Mouse (Mus musculus): ENCODE measurements around the gene Cd6.

Gene Cd6

DNA sequence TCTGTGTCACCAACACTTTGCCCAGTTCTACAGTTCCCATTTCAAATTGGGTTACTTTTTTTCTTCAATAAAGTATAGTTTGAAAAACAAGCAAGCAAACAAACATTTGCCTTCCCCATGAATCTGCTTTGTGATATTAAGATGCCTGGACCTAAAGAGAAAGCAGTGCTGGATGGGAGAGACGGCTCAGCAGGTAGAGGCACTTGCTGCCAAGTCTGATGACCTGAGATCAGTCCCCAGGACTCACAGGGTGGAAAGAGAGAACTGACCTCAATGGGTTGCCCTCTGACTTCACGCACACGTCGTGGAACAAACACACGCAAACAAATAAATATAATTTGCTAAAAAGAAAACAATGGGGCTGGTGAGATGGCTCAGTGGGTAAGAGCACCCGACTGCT lies 28.0 kb downstream of the Cd6 start:
- DNase-seq (ENCODE audit: low read depth, low spot score), result no peak

DNA sequence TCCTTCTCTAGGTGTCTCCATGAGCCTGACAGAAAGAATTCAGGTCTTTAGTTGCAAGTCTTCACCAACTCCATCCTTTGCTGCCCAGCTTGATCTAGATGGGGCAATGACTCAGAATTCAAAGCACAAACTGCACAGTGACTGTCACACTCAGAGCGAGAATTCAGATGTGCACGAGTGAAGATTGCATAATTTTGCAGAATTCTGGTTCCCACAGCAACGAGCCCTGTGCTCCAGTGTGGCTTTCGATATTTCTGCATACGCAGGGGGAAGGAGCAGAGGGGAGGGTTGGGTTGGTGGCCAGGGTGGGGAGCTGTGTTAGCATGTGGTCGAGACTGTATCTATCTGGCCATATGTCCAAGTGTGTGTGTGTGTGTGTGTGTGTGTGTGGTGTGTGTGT lies 28.8 kb downstream of the Cd6 start:
- DNase-seq (ENCODE audit: low read depth, low spot score), result peak; percentile 87

DNA sequence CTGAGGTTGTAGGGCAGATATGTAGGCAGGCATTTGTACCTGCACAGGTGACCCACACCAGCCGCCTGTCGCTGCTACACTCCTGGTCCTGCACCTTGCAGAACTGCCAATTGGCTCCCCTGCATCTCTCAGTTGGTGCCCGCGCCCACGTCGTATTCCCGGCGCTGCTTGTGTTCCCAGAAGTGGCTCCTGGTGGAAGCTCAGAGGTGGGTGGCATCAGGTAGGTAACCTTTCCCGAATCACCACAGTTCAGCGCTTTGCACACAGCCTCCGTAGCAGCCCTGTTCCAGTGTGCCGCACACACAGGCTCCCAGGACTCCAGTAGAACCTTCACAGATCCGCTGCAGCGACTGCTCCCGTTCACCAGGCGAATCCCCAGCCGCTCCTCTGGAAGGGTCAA lies 30.7 kb downstream of the Cd6 start:
- no peak for DNase-seq (ENCODE audit: low read depth, low spot score)

DNA sequence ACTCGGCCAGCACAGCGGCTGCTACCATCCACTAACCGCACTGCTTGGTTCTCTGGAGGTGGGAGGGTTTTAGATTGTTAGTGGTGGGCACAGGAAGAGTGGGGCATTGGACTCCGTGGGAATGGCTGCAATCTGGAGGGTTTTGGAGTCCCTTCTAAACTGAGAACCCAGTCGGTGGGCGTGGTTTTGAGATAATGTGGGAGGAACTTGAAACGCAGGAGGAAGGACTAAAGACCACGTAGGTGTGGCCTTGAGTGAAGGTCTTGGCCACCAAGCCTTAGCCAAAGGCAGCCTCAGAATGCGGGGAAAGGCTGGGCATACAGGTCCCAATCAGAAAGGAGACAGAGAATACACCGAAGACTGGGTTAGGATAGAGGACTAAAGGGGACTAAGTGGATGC lies 31.3 kb downstream of the Cd6 start:
- DNase-seq (ENCODE audit: low read depth, low spot score), result no peak

DNA sequence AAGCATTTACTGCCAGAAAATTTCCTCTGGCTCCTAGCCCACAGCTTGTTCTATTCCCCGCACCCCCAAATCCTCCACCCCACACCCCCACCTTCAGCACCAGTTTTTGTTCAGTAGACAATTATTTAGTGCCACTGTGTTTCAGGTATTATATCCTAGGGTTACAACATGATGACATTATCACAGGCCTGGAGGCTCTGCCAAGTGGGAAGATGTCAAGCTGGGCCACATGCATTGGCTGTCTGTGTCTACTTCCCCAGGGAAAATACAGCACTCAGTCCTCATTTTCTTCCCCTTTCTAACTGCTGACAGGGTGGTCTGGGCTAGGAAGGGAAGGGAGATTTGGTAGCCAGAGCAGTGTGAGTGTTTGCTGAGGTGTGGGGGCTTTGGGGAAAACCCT lies 34.9 kb downstream of the Cd6 start:
- no peak for DNase-seq (ENCODE audit: low read depth, low spot score)

GRCm38 (mm10) chr19:10793044-10793443 lies 36.8 kb downstream of the Cd6 start:
- no peak for DNase-seq (ENCODE audit: low read depth, low spot score)

DNA sequence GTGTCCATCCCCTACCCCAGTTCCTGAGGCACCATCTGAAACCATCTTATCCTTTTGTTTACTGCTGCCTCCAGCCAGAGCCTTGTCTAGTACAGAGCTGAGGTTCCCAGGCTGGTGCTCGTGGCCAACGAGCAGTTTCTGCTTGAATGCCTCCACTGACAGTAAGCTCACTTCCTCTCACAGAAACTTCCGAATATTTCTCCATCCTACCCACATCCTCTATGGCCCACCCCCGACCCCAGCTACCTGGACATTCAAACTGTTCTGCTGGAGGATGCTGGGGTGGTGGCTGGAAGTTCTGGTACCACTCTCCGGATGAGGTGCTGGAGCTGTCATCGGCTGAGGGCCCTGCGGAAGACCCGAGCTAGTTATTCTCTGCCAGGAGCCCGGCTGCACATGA lies 39.5 kb downstream of the Cd6 start:
- DNase-seq (ENCODE audit: low read depth, low spot score), result no peak

- no peak for DNase-seq (ENCODE audit: low read depth, low spot score)
Observed at GRCm38 (mm10) chr19:10788242-10788641, 41.6 kb downstream of the Cd6 start.

DNA sequence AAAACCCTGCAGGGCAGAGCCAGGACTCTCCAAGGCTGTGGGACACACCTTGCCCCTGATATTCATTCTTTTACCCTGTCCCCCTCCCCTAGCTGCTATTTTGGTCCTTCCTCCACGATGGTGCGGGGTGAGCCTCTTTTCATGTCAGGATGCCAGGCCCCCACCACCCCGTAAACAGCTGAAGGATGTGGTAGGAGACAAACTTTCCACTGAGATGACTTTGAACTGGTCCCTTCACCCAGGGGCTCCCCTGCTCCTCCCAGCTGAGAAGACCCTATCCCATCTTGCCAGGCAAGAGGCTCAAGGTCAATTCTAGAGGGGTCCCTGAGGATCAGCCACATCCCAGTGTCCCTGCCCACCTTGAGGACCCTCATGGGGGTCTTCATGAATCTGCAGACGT lies 42.5 kb downstream of the Cd6 start:
- DNase-seq (ENCODE audit: low read depth, low spot score), result no peak

DNA sequence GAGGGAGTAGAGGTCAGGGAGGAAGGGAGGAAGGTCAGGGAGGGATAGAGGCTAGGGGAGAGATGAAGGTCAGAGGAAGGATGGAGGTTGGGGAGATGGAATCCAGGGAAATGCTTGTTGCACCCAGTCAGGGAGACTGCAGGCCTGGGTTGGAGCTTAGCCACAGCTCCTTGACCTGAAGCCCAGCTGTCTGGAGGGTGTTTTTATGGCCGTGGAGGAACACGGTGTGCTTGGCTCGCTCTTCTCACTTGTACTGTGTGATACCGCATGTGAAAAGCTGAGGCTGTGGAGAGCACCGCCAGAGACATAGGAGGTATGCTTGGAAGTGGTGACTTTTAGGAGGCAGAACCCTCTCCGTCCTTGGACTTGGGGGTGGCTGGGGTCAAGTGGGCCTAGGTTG lies 43.1 kb downstream of the Cd6 start:
- DNase-seq (ENCODE audit: low read depth, low spot score), result no peak

- DNase-seq (ENCODE audit: low read depth, low spot score), result no peak
Observed at GRCm38 (mm10) chr19:10784796-10785459, 44.9 kb downstream of the Cd6 start.

GRCm38 (mm10) chr19:10784061-10784460 lies 45.8 kb downstream of the Cd6 start:
- DNase-seq (ENCODE audit: low read depth, low spot score), result no peak

DNA sequence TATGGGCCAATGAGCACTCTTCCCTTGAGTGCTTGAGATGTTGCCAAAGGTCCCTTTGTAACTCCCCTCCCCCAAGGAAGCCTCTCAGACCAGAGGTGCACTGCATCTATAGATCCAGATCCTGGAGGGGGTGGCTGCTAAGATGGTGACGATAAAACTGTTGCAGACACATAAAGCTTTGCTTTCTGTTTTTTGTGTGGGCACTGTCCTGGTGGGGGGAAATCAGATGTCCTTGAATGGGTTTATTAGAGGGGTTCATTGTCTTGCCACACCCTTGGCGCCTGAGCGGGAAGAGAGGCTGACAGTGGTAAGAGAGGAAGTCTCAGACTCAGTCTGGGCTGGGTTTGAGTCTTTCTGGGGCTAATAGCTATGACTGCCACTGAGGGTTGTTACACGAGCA lies 46.7 kb downstream of the Cd6 start:
- DNase-seq (ENCODE audit: low read depth, low spot score), result no peak

GRCm38 (mm10) chr19:10781641-10782040 lies 48.2 kb downstream of the Cd6 start:
- DNase-seq (ENCODE audit: low read depth, low spot score), result peak; percentile 81

- no peak for DNase-seq (ENCODE audit: low read depth, low spot score)
Observed at GRCm38 (mm10) chr19:10776906-10777305, 53.0 kb downstream of the Cd6 start.

GRCm38 (mm10) chr19:10774141-10774540 lies 55.7 kb downstream of the Cd6 start:
- no peak for DNase-seq (ENCODE audit: low read depth, low spot score)

DNA sequence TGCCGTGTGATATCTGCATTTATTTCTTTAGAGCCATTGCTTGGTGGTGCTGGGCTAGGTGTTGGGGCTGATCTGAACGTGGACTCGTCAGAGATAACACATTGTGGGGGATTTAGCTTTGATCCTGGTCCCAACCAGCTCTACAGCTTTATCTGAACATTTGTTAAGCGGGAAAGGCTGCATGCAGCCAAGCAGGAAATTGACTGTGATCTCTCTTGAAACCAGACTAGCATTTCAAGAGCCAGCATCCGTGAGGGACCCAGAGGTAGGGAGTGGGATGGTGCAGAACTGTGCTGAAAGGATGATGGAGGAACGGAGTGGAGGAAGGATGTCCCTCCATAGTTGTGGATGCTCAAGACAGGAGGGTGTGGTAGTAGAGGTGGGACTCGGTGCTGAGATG lies 56.5 kb downstream of the Cd6 start:
- DNase-seq (ENCODE audit: low read depth, low spot score), result no peak

DNA sequence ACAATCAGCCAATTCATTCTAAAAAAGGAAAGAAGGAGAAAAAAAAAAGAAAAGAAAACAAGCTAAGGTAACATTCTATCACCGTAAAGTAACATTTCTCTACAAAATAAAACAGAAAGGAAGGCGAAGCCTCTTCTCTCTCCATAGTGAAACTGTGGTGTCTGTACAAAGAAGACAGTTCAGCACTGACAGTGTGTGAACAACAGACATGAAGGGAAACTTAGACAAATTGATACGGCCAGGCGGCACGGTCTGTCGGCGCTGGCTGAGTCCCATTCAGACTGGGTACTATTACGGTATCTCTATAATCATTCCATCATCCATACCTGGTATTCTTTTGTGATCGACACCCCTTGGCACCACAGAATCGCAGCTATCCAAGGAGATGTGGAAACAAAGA lies 57.0 kb downstream of the Cd6 start:
- DNase-seq (ENCODE audit: low read depth, low spot score), result no peak

DNA sequence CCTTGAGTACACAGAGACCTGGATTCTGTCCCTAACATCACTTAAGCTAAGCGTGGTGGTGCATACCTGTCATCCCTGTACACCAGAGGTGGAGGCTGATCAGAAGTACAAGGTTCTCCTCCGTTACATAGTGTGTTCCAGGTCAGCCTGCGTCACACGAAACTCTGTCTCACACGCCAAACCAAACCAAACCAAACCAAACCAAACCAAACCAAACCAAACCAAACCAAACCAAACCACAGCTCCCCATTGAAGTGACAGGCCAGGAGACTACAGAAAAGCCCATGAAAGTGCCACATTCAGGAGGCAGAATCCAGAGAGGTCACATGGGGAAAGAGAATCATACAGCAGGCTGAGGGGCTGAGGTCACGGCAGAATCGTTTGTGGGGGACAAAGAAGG lies 57.9 kb downstream of the Cd6 start:
- no peak for DNase-seq (ENCODE audit: low read depth, low spot score)

DNA sequence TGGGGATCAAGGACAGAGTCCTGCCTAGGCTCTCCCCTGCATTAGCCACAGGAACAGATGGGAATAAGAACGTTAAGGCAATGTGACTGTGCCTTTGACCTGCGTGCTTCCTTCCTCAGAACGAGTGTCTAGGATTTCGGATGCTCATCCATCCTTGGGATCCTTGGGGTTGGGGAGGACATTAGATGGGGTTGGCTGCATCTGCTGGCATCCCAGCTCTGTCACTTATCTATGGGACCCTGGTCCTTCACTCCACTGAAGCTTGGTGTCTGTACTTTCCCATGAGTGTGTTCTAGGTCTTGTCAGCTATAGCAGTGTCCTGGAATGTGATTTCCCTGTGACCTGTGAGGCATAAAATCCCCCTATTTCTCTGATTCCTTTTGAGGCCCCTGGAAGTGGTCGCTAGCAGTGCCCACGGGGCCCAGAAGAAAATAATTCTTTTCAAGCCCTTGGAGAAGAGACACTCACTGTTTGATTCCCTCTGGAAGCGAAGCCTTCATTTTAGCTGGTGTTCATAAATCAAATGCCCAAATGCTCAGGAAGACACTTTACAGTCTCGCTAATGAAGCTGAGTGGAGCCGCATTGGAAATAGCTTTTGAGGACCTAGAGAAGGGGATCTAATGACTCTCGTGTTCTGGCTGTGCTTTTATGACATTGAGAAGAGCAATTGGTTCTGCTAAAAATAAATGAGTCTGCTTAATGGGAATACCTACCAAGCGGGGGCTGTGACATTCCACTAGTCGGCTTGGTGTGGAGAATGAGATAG lies 60.2 kb downstream of the Cd6 start:
- DNase-seq (ENCODE audit: low read depth, low spot score), result no peak

DNA sequence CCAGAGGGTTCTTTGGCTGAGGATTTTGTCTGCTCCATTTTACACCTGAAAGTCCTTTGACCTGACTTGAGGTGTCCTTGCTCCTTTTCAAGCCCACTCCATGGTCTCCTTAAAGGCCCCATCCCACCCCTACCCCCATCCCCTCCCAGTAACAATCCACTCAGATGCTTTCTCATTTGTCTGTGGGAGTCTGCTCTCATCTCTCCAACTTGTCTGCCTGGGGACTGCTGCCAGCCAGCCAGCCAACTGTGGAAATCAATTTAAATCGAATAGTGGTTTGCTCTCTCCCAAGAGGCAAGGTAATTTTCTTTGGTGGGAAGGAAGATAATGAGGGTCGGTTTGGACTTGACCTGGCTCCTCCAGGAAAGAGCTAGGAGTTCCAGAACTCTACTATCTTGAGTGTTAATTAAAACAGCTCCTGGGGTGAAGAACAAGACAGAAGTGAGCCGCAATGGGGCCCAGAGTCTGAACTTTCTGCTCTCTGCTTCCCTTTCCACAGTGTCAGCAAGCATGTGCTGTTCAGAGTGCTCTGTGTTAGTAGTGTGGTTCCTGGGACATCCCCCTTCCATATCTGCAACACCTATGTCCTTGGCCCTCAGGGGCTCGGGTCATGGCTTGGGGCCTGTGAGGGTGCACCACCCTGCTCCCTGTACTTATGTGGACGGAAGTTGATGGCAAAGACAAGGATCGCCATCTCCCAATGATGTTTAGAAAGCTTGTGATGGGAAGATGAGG lies 61.0 kb downstream of the Cd6 start:
- DNase-seq (ENCODE audit: low read depth, low spot score), result no peak

DNA sequence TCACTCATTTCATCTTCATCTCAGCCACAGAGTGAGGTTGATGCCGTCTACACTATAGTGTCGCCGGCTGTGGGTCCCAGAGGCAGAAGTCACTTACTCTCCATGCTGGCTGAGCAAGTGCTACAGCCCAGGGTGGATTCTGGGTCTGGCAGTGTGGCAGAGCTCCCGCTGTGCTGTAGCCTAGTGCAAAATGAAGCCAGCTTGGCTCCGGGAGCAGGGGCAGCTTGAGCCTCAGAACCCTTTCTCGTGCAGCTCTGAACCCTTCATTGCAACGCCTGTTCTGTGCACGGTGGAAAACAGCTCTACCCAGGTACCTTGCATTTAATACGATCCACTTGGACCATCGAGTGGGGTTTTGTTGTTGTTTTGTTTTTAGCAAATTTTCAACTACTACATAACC lies 62.2 kb downstream of the Cd6 start:
- DNase-seq (ENCODE audit: low read depth, low spot score), result no peak
